Mouse (Mus musculus): ENCODE measurements around the gene Ccdc85b.

Gene Ccdc85b

DNA sequence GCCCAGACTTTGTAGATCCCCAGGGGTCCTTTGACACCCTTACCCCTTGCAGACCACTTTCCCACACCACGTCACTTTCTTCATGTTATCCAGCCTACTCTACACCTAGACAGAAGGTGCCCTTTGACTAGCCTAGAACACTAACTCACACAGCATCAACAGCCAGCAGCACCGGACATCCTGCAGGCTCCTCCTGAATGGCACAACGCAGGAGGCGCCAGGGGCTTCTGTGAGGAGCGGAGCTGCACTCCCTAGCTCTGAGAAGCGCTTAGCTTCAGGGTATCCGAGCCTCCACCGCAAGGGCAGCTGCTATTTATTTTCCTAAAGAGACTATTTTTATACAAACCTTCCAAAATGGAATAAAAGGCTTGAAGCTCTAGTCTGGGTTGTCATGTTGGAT is 2.1 kb downstream of the Ccdc85b start:
- DNase-seq (ENCODE audit: low spot score) = no peak

DNA sequence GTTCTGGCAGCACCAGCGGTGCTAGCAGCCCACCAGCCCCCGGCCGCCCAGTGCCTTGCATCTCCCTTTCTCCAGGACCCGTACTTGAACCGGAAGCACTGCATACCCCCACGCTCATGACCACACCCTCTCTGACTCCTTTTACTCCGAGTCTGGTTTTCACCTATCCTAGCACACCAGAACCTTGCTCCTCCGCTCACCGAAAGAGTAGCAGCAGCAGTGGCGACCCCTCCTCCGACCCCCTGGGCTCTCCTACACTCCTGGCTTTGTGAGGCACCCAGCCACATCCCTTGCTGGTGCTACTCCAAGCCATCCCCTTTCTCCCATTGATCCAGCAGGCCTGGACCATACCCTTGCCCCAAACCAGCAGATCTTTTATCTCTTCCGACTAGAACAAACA is 2.7 kb downstream of the Ccdc85b start:
- DNase-seq (ENCODE audit: low spot score) = no peak

DNA sequence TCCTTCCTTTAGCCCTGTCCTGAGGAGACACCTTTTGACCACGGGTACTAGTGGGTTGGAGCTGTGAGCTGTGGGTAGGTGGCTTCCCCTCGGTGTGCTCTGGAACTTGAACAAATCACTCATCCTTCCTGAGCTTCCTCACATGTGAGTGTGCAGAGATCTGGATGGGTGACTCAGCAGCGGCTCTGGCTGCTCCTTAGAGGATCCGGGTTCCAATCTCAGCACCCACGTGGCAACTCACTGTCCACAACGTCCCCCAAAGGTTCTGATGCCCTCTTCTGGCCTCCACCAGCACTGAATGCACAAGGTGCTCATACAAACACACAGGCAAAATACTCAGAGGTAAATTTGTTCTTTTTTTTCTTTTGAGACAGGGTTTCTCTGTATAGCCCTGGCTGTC is 5.9 kb downstream of the Ccdc85b start:
- DNase-seq (ENCODE audit: low spot score) = no peak

DNA sequence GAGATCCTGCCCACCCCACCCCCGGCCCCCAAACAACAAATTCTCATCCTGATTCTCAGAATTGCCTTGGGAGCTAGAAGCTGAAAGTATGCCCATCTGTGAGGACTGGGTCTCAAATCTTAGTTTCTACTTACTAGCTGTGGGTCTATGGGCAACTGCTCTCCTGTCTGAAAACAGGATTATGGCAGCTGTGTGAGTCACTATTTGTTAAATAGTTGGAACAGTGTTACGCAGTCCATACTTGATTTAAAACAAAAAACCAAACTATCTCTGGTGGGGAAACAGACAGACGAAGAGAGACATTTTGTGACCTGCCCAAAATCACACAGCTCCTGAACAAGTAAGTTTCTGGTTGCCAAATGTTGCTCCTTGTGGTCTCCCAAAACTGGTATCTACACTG is 8.0 kb downstream of the Ccdc85b start:
- no peak for DNase-seq (ENCODE audit: low spot score)

DNA sequence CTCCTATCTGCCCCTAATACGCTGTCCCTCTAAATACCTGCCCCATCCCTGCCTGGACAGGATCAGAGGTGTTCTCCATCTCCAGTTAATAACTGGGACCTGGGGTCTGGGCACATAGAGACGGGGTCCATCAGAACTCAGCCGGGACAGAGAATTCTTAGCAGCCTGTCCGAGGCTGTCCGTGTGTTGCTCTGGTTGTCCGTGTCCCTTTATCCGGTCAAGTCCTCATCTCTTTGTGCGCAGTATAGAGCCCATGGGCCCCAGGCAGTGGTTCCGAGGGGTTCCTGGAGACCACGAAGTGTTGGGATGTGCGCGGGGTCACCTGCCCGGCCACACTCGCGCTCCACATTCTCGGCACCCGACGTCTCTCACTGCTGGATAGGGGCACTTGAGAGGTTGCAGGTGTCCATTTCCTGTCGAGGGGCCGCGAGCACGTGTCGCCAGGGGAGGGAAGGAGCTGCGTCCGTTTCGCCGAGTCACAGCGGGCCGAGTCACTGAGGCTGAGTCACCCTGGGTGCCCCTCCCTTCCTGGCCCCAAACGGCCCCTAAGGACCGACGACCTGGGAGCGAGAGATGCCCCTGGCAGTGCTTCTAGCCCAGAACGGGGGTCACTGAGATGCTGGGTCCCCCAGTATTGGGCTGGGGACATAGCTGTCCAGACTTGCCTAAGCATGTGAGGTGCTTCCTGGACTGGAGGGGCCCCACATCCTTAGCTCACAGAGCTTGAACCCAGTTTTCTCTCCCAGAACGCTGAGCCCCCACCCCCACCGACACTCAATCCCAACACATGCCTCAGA is 9.1 kb downstream of the Ccdc85b start:
- DNase-seq (ENCODE audit: low spot score) = no peak

DNA sequence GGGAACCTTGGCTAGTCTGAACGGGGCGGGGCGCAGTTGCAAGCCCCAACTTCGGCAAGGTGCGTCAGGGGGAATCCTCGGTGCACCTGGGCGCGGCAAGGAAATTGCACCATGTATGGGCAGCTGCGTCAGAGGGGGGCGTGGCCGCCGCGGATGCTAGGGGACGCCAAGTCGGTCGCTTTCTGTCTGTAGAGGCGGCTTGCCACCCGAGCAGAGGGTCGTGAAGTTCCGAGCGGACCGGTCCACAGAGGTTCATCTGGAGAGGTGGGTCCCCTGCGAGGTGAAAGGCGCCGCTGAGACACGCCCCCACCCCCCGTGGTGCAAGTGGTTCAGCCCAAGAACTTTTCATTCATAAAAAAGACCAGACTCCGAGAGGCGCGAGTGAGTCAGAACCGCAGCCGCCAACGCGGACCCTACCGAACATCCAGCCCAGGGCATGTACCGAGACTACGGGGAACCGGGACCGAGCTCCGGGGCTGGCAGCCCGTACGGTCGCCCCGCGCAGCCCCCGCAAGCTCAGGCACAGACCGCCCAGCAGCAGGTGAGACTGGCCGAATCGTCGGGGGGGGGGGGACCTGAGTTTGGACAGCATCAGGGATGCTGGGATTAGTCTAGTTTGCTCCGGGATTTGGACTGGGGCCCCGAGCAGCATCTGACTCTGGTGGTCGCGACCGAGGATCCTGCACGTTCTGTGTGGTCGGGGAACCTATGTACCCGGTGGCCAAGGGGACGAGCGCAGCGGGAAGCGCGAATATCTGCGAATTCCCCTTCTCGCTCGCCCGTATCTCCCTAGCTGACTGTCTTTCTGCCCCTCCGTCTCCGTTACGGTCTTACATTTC is 10.0 kb downstream of the Ccdc85b start, which contains the start of gene Fosl1:
TSS of gene Fosl1 (plus strand) at position 33 of the 839 bp plus-strand sequence.
- DNase-seq (ENCODE audit: low spot score) = no peak

DNA sequence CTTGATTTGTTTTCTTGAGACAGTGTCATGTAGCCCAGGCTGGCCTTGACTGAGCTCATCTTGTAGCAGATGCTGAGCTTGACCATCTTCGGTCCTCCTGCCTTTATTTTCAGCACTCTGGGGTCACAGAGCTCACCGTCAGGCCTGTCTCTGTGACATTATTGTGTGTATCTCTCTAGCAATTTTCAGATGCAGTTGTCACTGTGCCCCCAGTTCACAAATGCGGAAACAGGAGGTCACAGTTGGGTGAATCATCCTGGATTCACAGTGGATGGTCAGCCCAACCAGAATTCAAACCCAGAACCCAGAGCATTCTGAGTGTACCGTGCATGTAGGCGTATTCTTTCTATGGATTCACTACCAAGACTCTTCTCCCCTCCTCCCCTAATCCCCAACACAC is 11.9 kb downstream of the Ccdc85b start:
- no peak for DNase-seq (ENCODE audit: low spot score)

DNA sequence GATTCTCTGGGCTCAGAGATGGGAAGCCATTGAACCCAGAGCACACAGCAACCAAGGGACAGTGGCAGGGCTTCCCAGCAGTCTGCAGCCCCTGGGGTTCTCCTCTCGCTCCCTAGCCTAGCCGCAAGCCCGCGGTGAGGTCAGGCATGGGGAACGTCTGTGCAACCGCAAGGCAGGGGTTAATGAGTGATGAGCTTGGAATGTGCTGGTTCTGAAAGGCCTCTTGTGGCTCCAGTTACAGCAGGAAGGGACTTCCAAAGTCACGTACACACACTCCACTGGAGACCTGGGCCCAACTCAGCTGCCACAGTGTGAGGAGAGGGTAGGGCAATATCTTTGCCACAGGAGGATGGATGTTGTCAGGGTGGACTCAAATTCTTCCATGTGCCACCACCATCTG is 12.7 kb downstream of the Ccdc85b start:
- no peak for DNase-seq (ENCODE audit: low spot score)

DNA sequence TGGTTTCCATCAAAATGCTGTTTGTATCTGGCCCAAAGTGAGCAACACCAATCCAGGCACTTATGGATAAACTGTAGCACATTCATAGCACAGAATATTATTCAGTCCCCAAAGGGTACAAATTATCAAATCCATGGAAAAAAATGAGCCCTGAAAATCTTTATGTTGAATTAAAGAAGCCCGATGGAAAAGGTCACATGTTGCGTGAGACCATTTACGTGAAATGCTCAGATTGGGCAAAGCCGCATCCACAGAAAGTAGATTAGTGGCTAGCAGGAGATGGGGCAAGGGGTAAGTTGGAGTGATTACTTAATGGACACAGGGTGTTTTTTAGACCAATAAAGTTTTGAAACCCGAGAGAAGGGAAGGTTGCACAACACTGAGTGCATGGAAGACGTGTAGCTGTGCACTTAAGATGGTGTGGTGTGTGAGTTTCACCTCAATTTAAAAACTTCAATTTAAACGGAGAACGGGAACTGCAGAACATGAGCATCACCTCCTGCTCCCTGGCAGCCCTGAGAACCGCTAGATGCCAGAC is 13.3 kb downstream of the Ccdc85b start:
- DNase-seq (ENCODE audit: low spot score) = no peak

DNA sequence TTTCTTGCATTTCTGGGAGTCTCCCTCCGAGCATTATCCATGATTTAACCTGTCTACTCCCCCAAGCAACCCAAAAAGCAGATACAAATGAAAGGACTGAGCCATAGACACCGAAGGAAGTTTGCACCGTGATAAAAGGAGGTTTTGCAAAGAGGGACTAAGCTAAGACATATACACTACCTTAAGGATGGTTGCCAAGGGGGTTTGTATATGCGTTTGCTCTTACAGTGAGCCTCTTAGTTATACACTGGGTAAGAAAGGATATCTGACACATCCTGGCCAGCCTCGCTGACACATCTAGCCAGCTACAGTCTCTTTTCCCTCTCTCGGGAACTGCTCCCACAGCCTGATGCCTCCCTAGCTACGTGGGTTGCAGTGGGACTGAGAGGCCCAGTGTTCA is 23.7 kb downstream of the Ccdc85b start:
- DNase-seq (ENCODE audit: low spot score) = no peak

DNA sequence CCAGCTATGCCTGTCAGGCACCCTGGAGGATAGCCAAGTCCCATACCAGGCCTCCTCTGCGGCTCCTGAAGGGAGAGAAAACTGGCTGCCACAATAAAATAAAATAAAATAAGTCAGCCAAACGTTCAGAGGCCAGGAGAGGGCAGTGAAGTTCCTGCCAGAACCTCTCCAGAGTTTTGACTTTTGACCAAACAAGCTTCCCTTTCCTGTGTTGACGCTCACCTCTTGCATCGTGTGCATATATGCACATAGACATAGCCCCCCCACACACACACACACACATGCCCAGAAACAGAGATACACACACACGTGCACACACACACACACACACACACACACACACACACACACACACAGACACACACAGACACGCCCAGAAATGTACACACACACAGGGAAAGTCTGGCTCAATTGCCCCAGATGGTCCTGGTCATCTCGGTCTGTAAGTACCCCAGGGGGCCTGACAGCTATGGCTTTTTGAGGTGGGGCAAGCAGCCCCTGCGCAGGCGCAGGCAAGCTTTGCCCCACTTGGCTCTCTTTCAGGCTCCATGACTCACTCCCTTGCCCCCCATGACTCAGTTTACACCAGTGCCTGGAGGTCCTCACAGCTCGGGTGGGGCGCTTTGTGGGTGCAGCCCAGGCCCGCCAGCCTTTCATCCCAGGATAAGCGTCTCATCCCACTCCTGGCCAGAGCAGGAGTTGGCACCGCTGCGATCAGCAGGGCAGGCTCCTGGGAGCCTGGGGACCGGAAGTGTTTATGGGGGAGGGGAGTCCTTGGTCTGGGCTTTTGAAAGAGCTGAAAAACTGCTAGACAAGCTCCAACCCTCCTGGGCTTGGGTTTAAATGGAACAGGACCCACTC is 24.5 kb downstream of the Ccdc85b start:
- no peak for DNase-seq (ENCODE audit: low spot score)

DNA sequence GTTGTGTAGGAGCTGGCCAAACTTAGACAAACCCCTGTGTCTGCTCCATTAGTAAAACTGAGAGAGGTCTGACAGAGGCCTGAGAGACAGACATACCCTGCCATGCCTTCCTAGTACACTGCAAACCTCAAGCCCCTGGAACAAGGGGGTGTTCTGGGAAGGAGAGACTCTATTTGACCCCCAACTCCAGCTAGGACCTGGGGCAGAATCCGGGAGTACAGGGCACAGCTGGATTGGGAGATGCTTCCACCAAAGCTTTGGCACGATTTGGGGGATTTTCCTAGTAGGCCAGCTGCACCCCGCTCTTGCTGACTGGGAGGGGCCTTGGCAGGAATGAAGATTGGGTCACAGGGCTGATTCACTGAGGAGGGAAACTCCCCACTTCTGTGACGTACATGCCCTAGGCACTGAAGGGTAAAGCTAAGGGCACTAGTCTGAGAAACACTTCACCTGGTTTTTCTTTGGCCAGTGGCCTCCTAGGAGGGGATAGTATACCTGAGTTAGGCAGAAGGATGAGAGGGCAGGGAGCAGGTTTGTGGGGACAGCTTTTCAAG is 25.7 kb downstream of the Ccdc85b start:
- no peak for DNase-seq (ENCODE audit: low spot score)

DNA sequence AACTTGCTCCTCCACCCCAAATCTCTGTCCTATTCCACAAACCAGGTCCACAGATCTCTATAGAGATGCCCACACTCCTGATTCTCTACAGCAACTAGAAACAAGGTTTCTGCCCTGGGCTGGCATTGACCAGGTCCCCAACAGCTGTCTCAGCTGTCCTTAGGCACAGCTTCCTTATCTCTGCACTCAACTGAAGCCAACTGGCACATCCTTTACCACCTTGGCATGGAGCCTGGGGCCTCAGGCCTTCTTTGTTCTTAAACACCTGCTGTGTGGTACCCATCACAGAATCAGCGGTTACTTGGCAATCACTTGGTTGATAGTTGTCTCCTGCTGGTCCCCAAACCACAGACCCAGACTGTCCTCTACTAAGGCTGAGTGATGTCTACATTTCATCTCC is 27.3 kb downstream of the Ccdc85b start:
- no peak for DNase-seq (ENCODE audit: low spot score)

DNA sequence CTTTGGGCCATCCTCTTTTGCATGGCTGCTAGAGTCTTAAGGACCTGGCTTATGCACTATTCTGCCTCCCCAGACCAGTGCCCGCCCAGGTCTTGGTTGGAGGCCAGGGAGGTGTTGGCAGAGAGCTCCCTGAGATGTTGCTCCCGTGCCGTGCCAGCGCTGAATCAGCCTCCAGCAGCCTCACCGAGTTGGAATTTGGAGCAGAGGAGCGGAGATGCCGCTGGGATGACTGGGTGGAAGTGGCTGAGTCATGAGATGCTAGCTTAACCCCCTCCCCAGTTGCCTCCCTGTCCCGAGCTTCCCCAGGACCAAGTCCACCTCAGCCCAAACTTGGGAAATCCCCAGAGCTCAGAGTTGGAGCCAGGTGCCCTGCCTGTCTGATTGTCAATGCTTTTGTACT is 27.9 kb downstream of the Ccdc85b start:
- DNase-seq (ENCODE audit: low spot score) = peak; percentile 49

DNA sequence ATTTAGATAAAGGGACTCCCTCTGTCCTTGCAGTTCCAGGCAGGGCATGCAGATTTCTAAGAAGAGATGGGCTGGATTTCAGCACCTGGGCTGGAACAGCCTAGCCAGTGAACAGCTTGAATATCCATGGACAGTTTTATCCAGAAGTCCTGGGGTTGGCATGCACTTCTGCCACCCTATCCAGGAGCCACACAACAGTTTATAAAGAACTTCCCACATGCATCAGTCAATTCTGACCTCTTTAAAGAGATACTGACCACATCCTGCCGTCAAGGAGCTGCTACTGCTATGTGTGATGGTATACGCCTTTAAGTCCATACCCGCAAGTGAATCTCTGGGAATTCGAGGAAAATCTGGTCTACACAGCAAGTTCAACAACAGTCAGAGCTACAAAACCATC is 28.5 kb downstream of the Ccdc85b start:
- DNase-seq (ENCODE audit: low spot score) = no peak

DNA sequence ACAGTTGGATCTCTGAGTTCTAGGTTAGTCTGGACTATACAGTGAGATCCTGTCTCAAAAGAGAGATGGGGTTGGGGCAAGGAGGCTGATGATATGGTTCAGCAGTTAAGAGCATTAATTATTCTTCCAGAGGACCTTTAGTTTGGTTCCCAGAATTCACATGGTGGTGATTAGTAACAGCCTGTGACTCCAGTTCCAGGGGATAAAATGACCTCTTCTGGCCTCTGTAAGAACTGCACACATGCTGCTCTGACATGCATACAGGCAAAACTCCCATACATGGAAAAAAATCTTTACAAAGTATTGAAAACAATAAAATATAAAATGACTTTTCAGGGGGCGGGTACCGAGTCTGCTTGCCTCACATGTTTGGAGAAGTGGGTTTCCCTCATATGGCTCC is 29.6 kb downstream of the Ccdc85b start:
- no peak for DNase-seq (ENCODE audit: low spot score)

DNA sequence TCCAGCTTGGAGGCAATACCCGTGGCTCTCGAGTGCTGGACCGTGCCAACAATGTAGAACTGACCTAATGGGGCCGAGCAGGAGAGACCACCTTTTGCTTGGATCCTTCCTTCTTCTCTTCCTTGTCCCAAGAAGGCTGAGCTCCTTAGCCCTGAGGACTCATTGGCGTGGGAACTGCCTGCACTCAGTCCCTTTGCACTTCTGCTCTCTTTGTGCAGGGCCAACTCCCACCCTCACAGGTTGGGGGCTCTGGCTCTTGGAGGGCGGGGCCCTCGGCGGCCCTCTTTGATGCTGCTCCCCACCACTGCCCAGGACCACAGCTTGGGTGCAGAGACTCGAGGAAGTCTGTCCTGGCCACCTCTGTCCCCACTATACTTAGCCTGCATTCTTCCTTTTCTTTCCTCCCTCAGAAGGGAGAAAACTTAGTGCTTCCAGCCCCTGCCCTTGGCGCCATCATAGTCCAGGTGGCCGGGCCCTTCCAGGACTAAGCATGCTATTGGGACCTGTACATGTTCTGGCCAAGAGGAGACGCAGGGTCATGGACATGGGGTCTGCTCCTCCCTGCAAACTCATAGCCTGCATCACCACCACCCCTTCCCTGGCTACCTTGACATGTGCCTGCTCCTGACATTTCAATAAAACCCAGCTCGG is 30.9 kb downstream of the Ccdc85b start:
- DNase-seq (ENCODE audit: low spot score) = no peak

DNA sequence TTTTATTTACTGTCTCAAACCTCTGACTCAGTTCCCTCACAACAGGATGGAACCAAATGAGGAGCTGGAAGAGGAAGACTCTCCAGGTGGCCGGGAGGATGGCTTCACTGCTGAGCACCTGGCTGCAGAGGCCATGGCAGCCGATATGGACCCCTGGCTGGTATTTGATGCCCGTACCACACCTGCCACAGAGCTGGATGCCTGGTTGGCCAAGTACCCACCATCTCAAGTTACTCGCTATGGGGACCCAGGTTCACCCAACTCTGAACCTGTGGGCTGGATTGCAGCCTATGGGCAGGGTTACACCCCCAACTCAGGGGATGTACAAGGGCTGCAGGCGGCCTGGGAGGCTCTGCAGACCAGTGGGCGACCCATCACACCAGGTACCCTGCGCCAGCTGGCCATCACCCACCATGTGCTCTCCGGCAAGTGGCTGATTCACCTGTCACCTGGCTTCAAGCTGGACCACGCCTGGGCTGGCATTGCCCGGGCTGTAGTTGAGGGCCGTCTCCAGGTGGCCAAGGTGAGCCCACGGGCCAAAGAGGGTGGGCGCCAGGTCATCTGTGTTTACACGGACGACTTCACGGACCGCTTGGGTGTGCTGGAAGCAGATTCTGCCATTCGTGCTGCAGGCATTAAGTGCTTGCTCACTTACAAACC is 31.7 kb downstream of the Ccdc85b start:
- no peak for DNase-seq (ENCODE audit: low spot score)

DNA sequence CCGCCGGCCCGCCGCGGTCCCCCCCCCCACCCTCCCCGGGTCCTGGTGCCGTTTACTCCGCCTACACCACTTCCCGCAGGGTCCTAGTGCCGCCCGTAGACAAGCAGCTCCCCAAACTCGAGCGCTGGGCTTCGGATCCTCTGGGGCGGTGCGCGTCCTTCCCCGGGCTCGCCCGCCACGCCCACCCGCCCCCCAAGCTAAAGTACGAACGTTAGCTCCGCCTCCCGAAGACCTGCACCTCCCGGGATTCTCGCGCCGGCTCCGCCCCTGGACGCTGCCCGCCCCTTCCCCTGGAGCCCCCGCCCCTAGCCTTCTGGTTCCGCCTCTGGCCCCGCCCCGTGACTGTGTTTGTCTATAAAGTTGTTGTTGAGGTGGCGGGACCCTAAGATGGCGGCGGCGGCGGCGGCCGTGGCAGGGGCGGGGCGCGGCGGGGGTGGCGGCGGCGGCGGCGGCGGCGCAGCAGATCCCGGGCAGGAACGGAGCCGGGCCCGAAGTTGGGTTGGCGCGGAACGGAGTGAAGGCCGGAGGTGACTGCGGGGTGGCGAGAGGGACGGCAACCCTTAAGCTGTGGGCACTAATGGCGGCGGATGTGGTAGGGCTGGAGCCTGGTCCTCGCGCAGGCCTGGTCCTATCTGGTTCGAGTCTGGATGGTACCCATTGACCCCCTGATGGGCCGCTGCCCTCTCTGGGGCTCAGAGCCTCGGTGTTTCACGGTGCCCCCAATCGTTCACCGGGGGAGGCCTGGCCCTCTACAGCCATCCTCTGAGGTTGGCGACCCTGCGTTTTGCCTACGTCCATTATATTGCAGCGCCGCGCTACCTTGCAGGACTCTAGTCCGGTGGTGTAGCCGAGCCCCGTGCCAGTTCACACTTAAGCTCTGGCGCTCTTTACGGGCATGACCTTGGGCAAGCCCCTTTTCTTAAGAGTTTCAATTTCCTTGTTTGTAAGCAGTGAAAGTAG is 32.6 kb downstream of the Ccdc85b start, which contains the start of the genes Drap1 and AI837181:
TSS of gene Drap1 (minus strand) at position 198 of the 960 bp plus-strand sequence.
TSS of gene AI837181 (plus strand) at position 363 of the 960 bp plus-strand sequence.
- DNase-seq (ENCODE audit: low spot score) = peak; percentile 85
